Mouse (Mus musculus): ENCODE data around the gene G2e3. TPM values are rescaled to one million over a fixed set of nuclear protein-coding genes. Genes with fewer than 3 reads are reported as not detected.

The G2e3 gene
- polyA plus RNA-seq, 1 experiment from 2014 or later = 28.4 TPM

DNA sequence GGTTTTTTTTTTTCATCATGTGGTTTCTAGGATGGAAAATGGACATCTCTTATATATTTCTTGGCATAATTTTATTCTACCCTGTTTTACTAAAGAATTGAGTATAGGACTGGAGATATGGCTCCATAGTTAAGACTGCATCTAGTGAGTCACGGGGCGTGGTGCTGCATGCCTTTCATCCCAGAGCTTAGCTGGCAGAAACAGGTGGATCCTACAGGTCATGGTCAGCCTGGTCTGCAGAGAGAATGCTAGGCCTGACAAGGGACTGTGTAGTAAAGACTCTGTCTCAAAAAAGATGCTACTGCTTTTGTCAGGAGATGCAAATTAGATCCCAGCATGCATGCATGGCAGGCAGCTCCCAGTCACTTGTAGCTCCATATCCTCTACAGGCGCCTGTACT, 20.6 kb downstream of the G2e3 start:
- 98% methylated on average over 3 of the region's 3 CpGs for WGBS
- H3K4me2 ChIP-seq (ENCODE audit: low read length) = no peak overlapping the region
- no peak overlapping the region for H3K4me3 ChIP-seq (ENCODE audit: low read depth, low read length)
- no peaks in the 10 kb centered on the region for H3K27me3 ChIP-seq (replicated peaks; ENCODE audit: control insufficient read depth, insufficient read depth, low read length)
- ATAC-seq (replicated peaks; ENCODE audit: low FRiP score, low TSS enrichment, low read depth) (no peak), DNase-seq (ENCODE audit: low spot score) (no peak)
- no peaks in the 10 kb centered on the region for H3K9me3 ChIP-seq (ENCODE audit: control insufficient read depth, low read length)
- no peak overlapping the region for H3K9ac ChIP-seq (ENCODE audit: low read length)
- H3K36me3 ChIP-seq (ENCODE audit: control insufficient read depth, insufficient read depth, low read length) = peaks cover 84% of the 10 kb centered on the region
- no peaks in the 10 kb centered on the region for H3K4me1 ChIP-seq (replicated peaks; ENCODE audit: control insufficient read depth, insufficient read depth, low read length)
- H3K27ac ChIP-seq (ENCODE audit: low read depth) = no peak overlapping the region

DNA sequence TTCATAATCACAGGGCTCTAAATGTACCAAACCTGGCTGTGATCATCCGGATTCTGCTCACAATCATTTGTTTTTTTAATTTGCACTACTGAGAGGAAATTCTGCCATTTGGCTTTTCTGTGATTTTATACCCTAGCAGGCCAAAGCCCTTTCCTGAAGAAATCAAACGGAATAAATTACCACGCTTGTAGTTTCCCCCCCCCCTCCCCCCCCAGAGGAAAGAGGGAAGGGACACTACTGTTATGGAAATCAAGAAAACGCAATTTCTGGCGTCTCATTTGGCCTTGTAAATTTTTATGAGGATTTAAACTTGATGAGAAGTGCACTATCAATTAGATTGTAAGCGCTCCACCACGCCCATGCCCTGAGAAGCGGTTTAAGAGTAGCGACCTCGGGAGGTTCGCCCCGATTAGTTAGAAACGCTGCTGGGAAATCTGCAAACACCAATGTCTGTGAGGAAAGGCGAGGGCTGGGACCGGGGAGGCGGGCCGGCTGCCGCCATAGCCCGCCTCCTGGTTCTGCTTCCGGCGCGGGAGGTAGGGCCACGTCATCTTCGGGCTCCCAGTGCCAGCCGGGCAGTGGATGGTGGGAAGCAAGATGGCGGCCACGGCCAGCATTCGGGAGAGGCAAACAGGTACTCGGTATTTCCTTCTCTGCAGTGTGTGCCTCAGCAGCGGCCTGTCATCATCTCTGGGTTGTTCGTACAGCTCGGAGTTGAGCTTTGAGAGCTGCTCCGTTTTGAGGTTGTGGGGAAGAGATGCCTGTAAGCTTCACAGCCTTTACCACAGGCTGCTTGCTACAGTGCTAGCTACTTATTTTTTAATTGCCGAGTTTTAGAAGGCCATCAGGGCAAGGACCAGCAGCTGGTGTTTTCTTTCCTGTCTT, 29.4 kb downstream of the G2e3 start, which contains the start of gene Scfd1:
TSS of gene Scfd1 (plus strand) at position 508 of the 885 bp plus-strand sequence.
- Histone ChIP-seq H3K27me3 (replicated peaks; ENCODE audit: control insufficient read depth, insufficient read depth, low read length) (no peaks in the 10 kb centered on the region), H3K9me3 (ENCODE audit: control insufficient read depth, low read length) (no peaks in the 10 kb centered on the region), H3K27ac (ENCODE audit: low read depth) (peak within 1 kb of the TSS; percentile 82), H3K4me2 (ENCODE audit: low read length) (peak within 1 kb of the TSS; percentile 75), H3K9ac (ENCODE audit: low read length) (peak within 1 kb of the TSS; percentile 93), H3K4me1 (replicated peaks; ENCODE audit: control insufficient read depth, insufficient read depth, low read length) (no peaks in the 10 kb centered on the region), H3K36me3 (ENCODE audit: control insufficient read depth, insufficient read depth, low read length) (peaks cover 32% of the 10 kb centered on the region), H3K4me3 (ENCODE audit: low read depth, low read length) (peak within 1 kb of the TSS; percentile 98)
- ATAC-seq (replicated peaks; ENCODE audit: low FRiP score, low TSS enrichment, low read depth) (peak; percentile 100), DNase-seq (ENCODE audit: low spot score) (peak; percentile 95)
- 1% methylated on average over 34 of the region's 34 CpGs for WGBS

DNA sequence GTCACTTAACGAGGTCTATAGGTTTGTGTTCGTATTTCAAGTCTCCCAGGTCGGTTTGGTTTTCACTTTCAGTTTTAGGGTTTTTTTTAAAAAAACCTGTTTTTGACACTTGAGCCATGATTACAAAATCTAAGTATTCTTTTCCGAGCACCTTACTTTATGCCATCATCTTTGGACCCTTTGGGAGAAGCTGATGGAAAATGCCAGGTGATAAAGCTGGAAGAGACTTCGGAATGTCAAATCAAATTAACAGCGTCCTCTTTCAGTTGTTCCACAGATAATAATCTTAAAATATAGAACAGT, 30.0 kb downstream of the G2e3 start:
- no peak for DNase-seq (ENCODE audit: low spot score)
- Histone ChIP-seq H3K27ac (ENCODE audit: low read depth) (peak overlapping the region; percentile 82), H3K4me1 (replicated peaks; ENCODE audit: control insufficient read depth, insufficient read depth, low read length) (no peaks in the 10 kb centered on the region), H3K9me3 (ENCODE audit: control insufficient read depth, low read length) (no peaks in the 10 kb centered on the region), H3K27me3 (replicated peaks; ENCODE audit: control insufficient read depth, insufficient read depth, low read length) (no peaks in the 10 kb centered on the region), H3K4me2 (ENCODE audit: low read length) (peak overlapping the region; percentile 75), H3K9ac (ENCODE audit: low read length) (peak overlapping the region; percentile 93), H3K4me3 (ENCODE audit: low read depth, low read length) (peak overlapping the region; percentile 98), H3K36me3 (ENCODE audit: control insufficient read depth, insufficient read depth, low read length) (peaks cover 29% of the 10 kb centered on the region)
- ATAC-seq (replicated peaks; ENCODE audit: low FRiP score, low TSS enrichment, low read depth) = no peak
- WGBS = 15% methylated on average over 6 of the region's 6 CpGs

DNA sequence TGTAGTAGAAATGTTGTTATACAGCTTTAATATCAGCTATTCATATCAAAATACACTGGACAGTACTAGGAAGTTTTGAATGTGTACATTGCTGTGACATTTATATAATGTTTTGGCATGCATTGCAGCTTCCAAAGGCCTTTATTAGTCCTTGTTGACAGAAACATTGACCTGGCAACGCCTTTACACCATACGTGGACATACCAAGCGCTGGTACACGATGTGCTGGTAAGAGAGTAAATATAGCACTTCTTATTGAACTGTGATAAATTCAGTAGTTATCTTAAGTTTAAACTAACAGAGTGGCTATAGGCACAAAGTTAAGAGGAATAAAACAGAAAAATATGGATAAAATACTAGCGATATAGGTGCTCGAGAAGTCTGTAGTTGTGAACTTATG, 52.0 kb downstream of the G2e3 start:
- H3K9ac ChIP-seq (ENCODE audit: low read length) = no peak overlapping the region
- H3K27ac ChIP-seq (ENCODE audit: low read depth) = no peak overlapping the region
- no peak overlapping the region for H3K4me3 ChIP-seq (ENCODE audit: low read depth, low read length)
- 94% methylated on average over 6 of the region's 6 CpGs for WGBS
- peaks cover 67% of the 10 kb centered on the region for H3K36me3 ChIP-seq (ENCODE audit: control insufficient read depth, insufficient read depth, low read length)
- no peaks in the 10 kb centered on the region for H3K4me1 ChIP-seq (replicated peaks; ENCODE audit: control insufficient read depth, insufficient read depth, low read length)
- ATAC-seq (replicated peaks; ENCODE audit: low FRiP score, low TSS enrichment, low read depth) = no peak
- H3K9me3 ChIP-seq (ENCODE audit: control insufficient read depth, low read length) = no peaks in the 10 kb centered on the region
- no peaks in the 10 kb centered on the region for H3K27me3 ChIP-seq (replicated peaks; ENCODE audit: control insufficient read depth, insufficient read depth, low read length)
- H3K4me2 ChIP-seq (ENCODE audit: low read length) = no peak overlapping the region
- no peak for DNase-seq (ENCODE audit: low spot score)

DNA sequence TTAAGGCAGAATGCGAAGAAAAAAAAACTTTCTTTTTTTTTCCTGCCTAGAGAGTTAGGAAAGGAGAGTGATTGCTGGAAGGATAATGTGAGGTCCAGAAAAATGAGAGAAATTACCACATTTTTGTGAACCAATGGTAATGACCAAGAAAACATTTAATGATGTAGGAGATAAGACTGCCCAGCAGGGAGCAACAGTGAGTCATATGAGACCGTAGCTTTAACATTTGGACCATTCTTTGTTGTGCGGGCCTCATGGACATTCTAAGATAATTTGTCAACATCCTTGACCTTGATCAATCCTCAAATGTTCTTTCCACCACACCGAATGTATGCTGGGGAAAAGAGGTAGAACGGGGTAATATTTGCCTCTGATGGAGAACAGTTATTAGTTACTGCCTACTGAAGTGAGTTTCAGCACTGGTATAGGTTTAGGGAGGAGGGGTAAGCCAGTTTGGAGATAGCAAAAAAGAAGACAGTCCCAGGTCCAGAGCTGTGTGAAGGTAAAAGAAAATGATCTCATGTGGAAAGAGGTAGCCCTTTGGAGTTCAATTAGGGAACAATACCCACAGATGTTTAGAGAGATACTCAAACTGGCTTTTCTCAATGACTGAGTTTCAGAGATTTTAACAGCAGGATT, 54.3 kb downstream of the G2e3 start:
- no peaks in the 10 kb centered on the region for H3K4me1 ChIP-seq (replicated peaks; ENCODE audit: control insufficient read depth, insufficient read depth, low read length)
- 71% methylated on average over 5 of the region's 5 CpGs for whole genome bisulfite sequencing
- H3K36me3 ChIP-seq (ENCODE audit: control insufficient read depth, insufficient read depth, low read length) = peaks cover 60% of the 10 kb centered on the region
- H3K9ac ChIP-seq (ENCODE audit: low read length) = no peak overlapping the region
- H3K4me3 ChIP-seq (ENCODE audit: low read depth, low read length) = no peak overlapping the region
- no peak overlapping the region for H3K4me2 ChIP-seq (ENCODE audit: low read length)
- H3K27ac ChIP-seq (ENCODE audit: low read depth) = no peak overlapping the region
- ATAC-seq (replicated peaks; ENCODE audit: low FRiP score, low TSS enrichment, low read depth) (no peak), DNase-seq (ENCODE audit: low spot score) (no peak)
- H3K27me3 ChIP-seq (replicated peaks; ENCODE audit: control insufficient read depth, insufficient read depth, low read length) = no peaks in the 10 kb centered on the region
- H3K9me3 ChIP-seq (ENCODE audit: control insufficient read depth, low read length) = no peaks in the 10 kb centered on the region

DNA sequence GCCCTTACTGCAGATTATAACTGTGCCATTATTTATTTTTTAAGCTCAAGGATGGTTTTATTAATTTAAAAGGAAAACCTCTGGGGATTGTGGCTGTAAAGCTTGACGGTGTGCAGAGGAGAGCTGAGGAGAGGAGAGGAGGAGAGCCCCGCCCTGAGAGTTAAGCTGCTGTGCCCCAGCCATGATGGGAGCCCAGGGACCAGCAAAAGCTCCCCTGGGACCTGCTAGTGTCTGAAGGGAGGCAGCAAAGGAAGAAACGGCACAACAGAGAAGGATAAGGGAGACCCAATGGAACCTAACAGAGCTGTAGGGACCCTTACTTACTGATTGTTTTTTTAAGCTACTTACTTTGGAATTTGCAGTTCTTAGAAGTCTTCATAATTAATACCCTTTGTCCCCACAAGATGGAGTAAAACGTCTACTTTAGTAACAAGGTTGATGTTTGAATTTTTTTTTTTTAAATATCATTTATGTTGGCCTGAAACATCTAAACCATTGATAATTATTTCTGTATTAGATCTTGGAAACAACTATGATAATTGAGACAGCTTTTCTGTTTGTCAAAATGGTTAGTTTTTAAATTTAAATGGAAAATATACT, 56.2 kb downstream of the G2e3 start:
- Histone ChIP-seq H3K36me3 (ENCODE audit: control insufficient read depth, insufficient read depth, low read length) (peaks cover 52% of the 10 kb centered on the region), H3K27ac (ENCODE audit: low read depth) (no peak overlapping the region), H3K4me2 (ENCODE audit: low read length) (no peak overlapping the region), H3K9me3 (ENCODE audit: control insufficient read depth, low read length) (no peaks in the 10 kb centered on the region), H3K4me3 (ENCODE audit: low read depth, low read length) (no peak overlapping the region), H3K27me3 (replicated peaks; ENCODE audit: control insufficient read depth, insufficient read depth, low read length) (no peaks in the 10 kb centered on the region), H3K4me1 (replicated peaks; ENCODE audit: control insufficient read depth, insufficient read depth, low read length) (no peaks in the 10 kb centered on the region), H3K9ac (ENCODE audit: low read length) (no peak overlapping the region)
- no peak for DNase-seq (ENCODE audit: low spot score)
- WGBS = 69% methylated on average over 4 of the region's 4 CpGs
- ATAC-seq (replicated peaks; ENCODE audit: low FRiP score, low TSS enrichment, low read depth) = no peak

DNA sequence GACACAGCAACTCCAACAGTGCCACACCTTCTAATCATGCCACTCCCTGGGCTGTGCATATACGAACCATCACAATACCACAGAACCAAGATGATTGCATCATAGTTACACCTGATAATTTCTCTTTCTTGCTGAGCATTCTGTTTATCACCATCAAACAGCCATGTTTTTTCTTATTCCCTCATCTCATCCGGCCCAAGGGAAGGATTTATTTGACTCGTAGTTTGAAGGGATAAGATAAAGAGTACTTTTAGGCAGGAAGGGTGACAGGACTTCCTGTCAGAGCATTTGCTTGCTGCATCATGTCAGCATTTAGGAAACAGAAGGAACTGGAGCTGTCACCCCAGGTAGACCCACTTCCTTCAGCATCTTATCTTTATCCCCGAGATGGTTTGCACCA, 63.5 kb downstream of the G2e3 start:
- DNase-seq (ENCODE audit: low spot score) = no peak
- H3K4me2 ChIP-seq (ENCODE audit: low read length) = no peak overlapping the region
- no peak overlapping the region for H3K9ac ChIP-seq (ENCODE audit: low read length)
- no peaks in the 10 kb centered on the region for H3K4me1 ChIP-seq (replicated peaks; ENCODE audit: control insufficient read depth, insufficient read depth, low read length)
- no peaks in the 10 kb centered on the region for H3K27me3 ChIP-seq (replicated peaks; ENCODE audit: control insufficient read depth, insufficient read depth, low read length)
- no peak overlapping the region for H3K27ac ChIP-seq (ENCODE audit: low read depth)
- WGBS = 77% methylated on average over 4 of the region's 4 CpGs
- peaks cover 56% of the 10 kb centered on the region for H3K36me3 ChIP-seq (ENCODE audit: control insufficient read depth, insufficient read depth, low read length)
- no peak overlapping the region for H3K4me3 ChIP-seq (ENCODE audit: low read depth, low read length)
- ATAC-seq (replicated peaks; ENCODE audit: low FRiP score, low TSS enrichment, low read depth) = no peak
- no peaks in the 10 kb centered on the region for H3K9me3 ChIP-seq (ENCODE audit: control insufficient read depth, low read length)
